Mouse (Mus musculus) small intestine, adult 2 months (tissue): ENCODE measurements around the gene Nell1.

Experiments used
- CTCF ChIP-seq: fragments of 200-500 bp; IDR thresholded peaks from 2 replicates; pipeline ENCODE4 v1.5.1; 2012; ENCODE audit warnings: low read depth, mild to moderate bottlenecking, control low read depth, inconsistent platforms, low read length, moderate library complexity, mixed read lengths; ENCODE audit not compliant: insufficient replicate concordance, insufficient read length; ENCODE audit errors: extremely low read depth
- POLR2A ChIP-seq: fragments of 200-500 bp; IDR thresholded peaks from 2 replicates; pipeline ENCODE4 v1.6.1; 2012; ENCODE audit warnings: low read depth, mild to moderate bottlenecking, control low read depth, inconsistent platforms, low read length, moderate library complexity

DNA sequence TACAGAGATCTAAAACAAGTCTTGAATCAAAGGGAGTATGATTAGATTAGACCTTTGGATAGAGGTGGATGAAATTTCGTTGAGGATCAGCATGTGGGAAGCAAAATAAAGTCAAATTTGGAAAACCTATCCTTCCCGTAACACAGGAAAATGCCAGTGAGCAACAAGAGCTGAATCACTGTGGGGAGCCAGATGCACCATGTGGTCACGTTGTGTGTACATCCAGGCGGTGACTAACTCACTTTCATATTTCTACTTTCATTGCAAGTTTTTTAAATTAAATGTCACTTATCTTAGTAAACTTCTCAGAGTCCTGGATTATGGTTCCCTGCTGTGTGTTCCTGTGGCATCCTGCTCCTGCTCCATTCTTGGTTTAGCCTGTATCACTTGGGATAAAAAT, 576.8 kb downstream of the Nell1 start:
- TF ChIP-seq CTCF (no peak), POLR2A (no peak)
